Mouse (Mus musculus) CD8-positive naive resting alpha-beta T cell, adult 2 months (primary cell): ENCODE data around the gene Tbata.

Experiments
- DNase-seq, 2 experiments: peaks; one replicate each; pipeline ENCODE4 v3.0.0; 2022; ENCODE audit warnings: low read depth in 2 of 2, low spot score in 2 of 2

The Tbata gene

DNA sequence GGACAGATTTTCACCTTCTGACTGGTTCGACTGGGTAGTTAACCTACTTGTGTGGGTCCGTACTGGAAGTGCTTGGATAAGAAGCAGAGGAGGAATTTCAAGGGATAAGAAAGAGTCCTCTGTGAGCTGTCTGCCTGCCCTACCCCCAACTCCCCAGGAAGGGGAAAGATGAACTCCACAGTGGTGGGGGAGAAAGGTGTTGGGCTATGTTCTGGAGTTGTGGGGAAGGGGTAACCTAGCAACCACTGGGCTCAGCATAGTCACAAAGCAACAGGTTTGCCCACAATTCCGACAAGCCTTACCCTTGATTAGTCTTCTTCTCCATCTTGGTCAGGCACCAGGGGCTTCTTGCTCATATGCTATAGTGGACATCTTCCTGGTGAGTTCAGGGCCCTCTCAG lies at the start of gene Tbata:
Gene Tbata, plus strand, starts transcription at position 301 of the 400 bp plus-strand sequence.
- no peak for DNase-seq

DNA sequence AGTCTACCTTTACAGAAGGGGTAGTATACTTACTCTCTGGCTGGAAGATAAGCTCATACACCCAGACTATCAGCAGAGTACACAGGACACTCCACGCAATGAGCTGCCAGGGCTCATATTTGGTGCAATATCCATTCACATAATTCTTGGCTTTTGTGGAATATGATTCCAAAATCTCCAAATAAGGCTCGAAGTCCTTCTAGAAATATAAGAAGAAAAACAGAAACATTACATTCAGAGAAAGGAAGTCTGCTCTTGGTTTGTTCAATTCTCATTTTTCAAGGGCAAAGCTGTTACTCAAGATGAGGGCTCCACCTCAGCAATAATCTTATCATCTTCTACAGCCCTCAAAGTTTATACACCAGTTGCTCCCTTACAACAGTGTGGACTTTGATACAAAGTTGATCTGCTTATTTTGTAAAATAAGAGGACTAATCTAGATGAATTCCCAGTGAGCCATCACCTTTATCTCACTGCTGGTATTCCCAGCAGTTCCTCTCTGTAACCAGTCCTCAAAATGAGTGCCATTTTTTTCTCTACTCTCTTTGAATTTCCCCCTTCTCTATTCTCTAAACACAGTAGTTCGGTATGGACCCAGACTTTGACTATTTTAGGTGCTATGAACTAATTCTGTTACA lies 48.4 kb upstream of the Tbata start:
- DNase-seq = no peak

GRCm38 (mm10) chr10:61124462-61124861 lies 47.3 kb upstream of the Tbata start:
- DNase-seq = no peak

DNA sequence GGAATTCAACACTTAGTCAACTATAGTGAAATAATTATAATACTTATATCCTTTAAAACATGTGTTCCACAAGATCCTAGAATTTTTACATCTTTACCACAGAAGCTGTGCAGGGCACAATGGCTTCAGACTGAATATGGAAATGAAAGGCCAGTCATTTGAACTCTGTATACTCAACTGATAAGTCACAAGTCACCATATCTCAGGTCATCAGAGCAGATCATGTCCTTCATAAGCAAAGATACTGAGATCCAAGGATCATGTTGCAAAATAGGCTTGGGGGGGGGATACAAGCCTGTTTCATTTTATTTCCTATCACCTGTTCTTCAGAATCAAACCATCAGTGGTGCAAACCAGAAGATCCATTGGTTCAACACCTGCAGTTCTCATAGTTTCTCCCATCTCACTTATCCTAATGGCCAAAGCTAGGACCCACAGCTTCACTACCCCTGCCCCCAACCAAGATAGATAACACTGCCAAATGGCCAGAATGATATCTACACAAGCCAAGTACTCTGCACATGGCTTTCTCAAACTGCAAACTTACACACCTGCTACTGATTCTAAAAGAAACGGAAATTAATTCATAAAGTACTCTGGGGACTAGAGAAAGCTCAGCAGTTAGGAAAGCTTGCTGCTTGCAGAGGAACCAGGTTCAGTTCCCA lies 42.9 kb upstream of the Tbata start:
- DNase-seq = no peak

DNA sequence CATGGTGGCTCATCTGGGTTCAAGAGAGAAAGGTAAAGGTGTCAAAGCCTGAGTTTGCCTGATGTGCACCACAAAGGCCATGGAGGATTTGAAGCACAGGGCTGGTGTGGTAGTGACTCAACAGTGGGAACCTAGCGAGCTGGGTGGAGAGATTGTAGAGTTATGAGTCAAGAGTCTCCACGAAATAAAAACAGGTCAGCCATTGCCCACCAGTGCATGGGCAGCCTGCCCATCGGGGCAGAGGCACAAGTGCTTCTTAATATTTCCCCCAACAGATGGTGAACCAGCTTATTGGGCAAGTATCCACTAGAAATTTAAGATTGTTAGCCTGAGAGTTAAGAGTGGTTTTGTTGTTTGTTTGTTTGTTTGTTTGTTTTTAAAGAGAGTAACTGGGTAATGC lies 40.8 kb upstream of the Tbata start:
- no peak for DNase-seq

DNA sequence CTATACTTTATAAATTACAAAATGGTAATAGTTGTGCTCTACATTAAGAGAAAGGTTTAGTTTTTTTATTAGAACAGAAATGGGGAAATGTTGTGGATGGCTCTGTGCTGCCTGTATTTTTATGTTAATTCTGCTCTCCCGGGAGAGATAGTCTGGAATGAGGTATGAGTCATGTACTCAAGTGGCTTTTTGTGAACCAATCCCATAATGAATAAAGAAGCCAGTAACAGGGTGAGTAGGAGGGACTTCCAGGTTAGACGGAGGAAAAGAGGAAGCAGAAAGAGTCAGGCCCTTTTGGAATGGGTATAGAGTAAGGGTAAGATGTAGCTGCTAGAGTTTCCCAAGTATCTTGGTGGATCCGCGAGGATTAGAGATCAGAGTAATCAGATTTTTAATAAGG lies 37.7 kb upstream of the Tbata start:
- no peak for DNase-seq

GRCm38 (mm10) chr10:61135226-61135839 lies 36.4 kb upstream of the Tbata start:
- DNase-seq = no peak

DNA sequence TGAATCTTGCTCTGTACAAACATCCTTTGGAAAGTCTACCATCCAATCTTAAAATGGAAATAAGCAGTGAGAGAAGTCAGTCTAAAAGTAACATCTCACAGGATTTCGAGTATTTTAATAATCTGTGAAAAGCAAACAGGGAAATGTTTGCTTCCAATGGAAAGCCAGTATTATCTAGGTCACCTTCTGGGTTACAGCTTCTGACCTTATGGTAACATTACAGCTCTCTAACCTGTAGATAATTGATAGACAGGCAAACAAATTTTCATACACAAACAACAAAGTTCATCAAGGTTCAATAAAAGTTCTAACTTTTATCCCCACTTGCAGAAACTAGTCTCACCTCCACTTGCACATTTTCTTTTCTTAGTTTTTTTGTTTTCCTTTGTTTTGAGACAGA lies 34.2 kb upstream of the Tbata start:
- no peak for DNase-seq

GRCm38 (mm10) chr10:61143343-61143742 lies 28.4 kb upstream of the Tbata start:
- no peak for DNase-seq

GRCm38 (mm10) chr10:61145766-61146118 lies 26.0 kb upstream of the Tbata start:
- DNase-seq = no peak

GRCm38 (mm10) chr10:61146119-61146806 lies 25.5 kb upstream of the Tbata start:
- peak; percentile 41 to 44 for DNase-seq

- peak in 1 of 2 experiments; percentile 28 for DNase-seq
Observed at GRCm38 (mm10) chr10:61146807-61147156, 25.0 kb upstream of the Tbata start.

- DNase-seq = peak; percentile 84 to 85
Observed at GRCm38 (mm10) chr10:61147157-61148040, 24.4 kb upstream of the Tbata start, which contains the start of gene Sgpl1. Sgpl1 (minus strand) TSS chr10:61147703.

DNA sequence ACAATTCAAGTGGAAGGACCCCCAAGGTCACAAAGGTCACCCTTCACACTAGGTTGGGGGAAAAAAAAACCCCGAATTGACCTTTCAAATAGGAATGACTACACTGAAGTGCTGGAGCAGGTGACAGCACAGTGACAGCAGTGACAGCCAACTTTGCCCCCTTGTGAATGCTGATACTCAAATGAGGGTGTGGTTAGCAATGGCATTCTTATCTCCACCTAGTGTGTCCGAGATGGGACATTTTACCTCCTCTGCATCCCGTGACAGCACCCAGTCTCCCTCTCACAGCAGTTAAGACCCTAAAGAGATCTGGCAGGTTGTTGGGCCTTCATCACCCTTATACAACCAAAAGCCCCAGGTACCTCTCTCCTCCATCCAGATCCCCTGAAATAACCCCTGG lies 22.3 kb upstream of the Tbata start:
- DNase-seq = no peak

DNA sequence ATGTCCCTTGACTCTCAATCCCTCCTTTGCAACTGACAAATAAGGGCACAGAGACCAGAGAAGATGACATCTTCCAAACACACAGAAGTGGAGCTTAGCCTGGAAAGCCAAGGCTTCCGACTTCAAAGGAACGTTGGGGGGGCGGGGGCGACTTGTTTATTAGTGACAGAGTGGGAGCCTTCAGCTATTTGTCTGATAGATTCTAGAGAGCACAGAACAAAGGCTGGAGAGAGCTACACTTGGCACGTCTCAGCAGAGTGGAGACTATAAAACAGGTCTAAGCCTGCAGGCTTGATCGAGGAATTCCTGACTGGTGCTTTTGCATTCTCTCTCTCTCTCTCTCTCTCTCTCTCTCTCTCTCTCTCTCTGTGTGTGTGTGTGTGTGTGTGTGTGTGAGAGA lies 21.1 kb upstream of the Tbata start:
- no peak for DNase-seq

DNA sequence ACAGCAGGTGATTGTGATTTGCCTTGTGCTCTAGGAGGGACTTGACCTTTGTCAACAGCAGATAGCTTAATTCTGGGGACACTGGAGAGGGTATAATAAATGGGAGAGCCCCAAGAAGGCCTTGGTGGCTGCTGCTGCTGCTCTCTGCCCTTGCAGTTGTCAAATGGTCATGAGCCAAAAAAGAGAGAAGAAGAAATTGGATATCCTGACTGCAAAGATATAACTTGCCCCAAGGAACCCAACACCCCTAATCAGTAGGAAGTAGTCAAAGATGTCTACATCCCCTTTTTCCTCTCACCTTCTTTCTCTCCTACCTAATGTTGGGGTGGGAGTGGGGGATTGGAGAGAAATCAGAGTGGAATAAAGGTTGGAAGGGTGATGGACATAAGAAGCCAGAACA lies 19.6 kb upstream of the Tbata start:
- no peak for DNase-seq

DNA sequence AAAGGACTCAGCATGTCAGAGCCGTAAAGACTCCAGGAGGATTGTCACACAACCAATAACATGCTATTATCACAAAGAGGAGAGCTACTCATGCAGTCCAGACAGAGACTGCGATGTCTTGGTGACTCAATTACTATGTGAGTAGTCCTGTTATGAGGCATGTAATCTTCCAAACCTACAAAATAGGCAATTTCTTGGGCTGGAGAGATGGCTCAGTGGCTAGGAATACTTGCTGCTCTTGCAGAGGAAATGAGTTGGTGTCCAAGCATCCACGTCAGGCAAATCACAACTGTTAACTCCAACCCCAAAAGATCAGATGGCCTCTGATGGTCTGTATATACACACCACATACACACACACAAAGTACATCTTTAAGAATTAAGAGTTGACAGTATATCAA lies 16.1 kb upstream of the Tbata start:
- DNase-seq = no peak

DNA sequence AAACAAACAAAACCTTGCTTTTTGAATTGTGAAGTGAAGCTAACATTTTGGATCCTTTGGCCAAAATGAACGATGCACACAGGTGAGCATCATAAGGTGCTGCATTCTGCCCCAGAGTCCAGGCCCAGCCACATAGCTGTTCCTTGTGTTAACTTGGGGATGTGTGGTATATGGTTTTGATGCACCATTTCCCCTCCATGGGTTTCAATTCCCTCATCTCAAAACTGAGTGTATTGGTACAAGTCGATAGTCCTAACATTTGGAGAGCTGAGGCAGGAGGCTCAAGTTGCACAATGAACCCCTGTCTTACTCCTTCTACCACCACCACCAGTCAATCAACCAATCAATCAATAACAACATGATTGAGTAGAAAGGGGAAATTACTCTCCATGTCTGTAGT lies 15.3 kb upstream of the Tbata start:
- no peak for DNase-seq

DNA sequence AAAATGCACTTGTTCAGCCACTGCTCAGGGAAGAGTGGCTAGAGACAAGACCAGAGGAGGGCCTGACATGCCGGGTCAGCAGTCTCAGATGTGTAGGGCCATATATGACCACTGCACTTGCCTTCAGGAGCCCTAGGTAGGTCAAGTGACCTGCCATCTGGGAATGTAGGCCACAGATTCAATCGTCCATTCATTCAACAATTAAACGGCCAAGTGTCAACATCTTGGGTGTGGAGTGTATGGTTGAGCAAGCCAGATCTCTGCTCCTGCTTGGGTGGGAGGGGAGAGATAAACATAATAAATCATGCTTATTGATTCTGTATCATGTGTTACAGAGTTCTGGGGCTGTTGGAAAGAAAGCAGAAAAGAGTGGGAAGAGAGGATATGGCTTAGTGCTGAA lies 13.2 kb upstream of the Tbata start:
- DNase-seq = no peak

DNA sequence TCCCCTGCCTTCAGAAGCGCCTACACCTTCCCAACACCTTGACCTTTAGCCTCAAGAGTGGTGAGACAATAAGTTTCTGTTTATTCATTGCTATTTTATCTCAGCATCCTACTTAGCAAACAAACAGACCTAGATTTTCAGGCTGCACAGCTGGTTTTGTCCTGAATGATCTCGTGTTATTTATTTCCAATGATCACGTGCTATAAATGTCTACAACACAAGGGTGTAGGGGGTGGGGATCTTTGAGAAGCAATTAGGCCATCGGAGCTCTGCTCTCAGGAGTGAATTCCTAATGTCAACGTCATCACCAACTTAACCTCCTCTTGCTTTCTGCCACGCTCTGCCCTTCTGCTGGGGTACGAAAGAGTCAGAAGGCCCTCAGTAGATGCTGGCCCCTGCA lies 11.7 kb upstream of the Tbata start:
- DNase-seq = no peak

DNA sequence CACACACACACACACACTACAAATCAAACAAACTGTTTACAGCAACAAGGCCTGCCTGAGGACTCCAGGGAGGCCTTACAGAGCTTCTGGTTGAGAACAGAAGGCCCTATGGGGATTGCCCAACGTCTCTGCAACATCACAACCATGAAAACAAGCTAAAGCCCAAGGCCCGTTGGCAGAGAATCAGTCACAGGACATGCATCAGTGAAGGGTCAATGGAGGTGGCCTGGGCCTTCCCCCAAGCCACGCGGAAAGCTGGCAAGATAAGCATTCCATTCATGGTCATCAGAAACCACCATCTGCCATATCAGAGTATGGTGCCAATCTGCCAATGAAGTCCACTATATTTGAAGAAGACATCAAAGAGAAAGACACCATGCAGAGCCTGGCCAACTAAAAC lies 11.1 kb upstream of the Tbata start:
- DNase-seq = no peak
